Mouse (Mus musculus) liver, embryonic 14.5 days (tissue): ENCODE data around the gene Gm5475. TPM values are rescaled to one million over a fixed set of nuclear protein-coding genes. Genes with fewer than 3 reads are reported as not detected.

ENCODE experiments used
- ATAC-seq: fragments of 200-750 bp; cut with Nextera tagmentation; 2 replicates; pipeline ENCODE4 v1.8.0; 2017; ENCODE audit warnings: moderate number of reproducible peaks, mild to moderate bottlenecking, moderate library complexity; ENCODE audit not compliant: insufficient read depth
- DNase-seq, 3 experiments: peaks; one replicate each; pipeline ENCODE4 v3.0.0-alpha.2; 2012 to 2013; ENCODE audit warnings: low read depth in 3 of 3, low spot score in 3 of 3
- H3K27ac ChIP-seq: fragments of 300-500 bp; sonication (generic); 2 replicates; pipeline ENCODE4 v1.5.1; 2014; ENCODE audit warnings: moderate library complexity, mild to moderate bottlenecking, control low read depth, inconsistent platforms
- H3K27me3 ChIP-seq: fragments of 300-500 bp; sonication (generic); 2 replicates; pipeline ENCODE4 v1.6.1; 2014; ENCODE audit warnings: mild to moderate bottlenecking, low read length, moderate library complexity; ENCODE audit not compliant: control insufficient read depth, insufficient read depth
- H3K36me3 ChIP-seq: fragments of 300-500 bp; sonication (generic); replicated peaks from 2 replicates; pipeline ENCODE4 v1.6.1; 2014; ENCODE audit warnings: low read depth; ENCODE audit not compliant: control insufficient read depth, insufficient read depth
- H3K4me1 ChIP-seq, 2 experiments: fragments of 200-500 bp in 1 of 2; fragments of 300-500 bp in 1 of 2; sonication (generic) in 1 of 2; replicated peaks; 2 replicates each; pipeline ENCODE4 v1.6.1; 2012 to 2014; ENCODE audit warnings: antibody characterized with exemption in 1 of 2, inconsistent platforms in 1 of 2, low read length in 1 of 2; ENCODE audit not compliant: control insufficient read depth in 2 of 2, insufficient read depth in 2 of 2
- H3K4me2 ChIP-seq: fragments of 300-500 bp; sonication (generic); 2 replicates; pipeline ENCODE4 v1.6.1; 2014; ENCODE audit warnings: low read depth, mild to moderate bottlenecking, control low read depth, moderate library complexity
- H3K4me3 ChIP-seq, 2 experiments: fragments of 200-500 bp in 1 of 2; fragments of 300-500 bp in 1 of 2; sonication (generic) in 1 of 2; 2 replicates each; pipeline ENCODE4 v1.5.1; 2012 to 2014; ENCODE audit warnings: low read depth in 2 of 2, low read length in 2 of 2, mild to moderate bottlenecking in 2 of 2, control low read depth in 1 of 2, inconsistent platforms in 1 of 2, moderate library complexity in 1 of 2; ENCODE audit not compliant: insufficient read depth in 1 of 2
- H3K9ac ChIP-seq: fragments of 300-500 bp; sonication (generic); replicated peaks from 2 replicates; pipeline ENCODE4 v1.6.1; 2014; ENCODE audit warnings: mild to moderate bottlenecking, control low read depth, moderate library complexity
- H3K9me3 ChIP-seq: fragments of 300-500 bp; sonication (generic); 2 replicates; pipeline ENCODE4 v1.6.1; 2016; ENCODE audit warnings: low read length, mixed read lengths; ENCODE audit not compliant: control insufficient read depth
- CTCF ChIP-seq: IDR thresholded peaks from 2 replicates; pipeline ENCODE4 v1.5.1; 2016; ENCODE audit warnings: antibody characterized with exemption, low read depth, control low read depth
- EP300 ChIP-seq: IDR thresholded peaks from 2 replicates; pipeline ENCODE4 v1.6.1; 2016; ENCODE audit warnings: antibody characterized with exemption, low read depth
- WGBS: fragments of 180-500 bp; shearing (Covaris S2); extraction: QIAGEN DNeasy Blood & Tissue Kit; methylation state at CpG from one replicate; pipeline ENCODE4 v1.1.7; 2014; ENCODE audit not compliant: insufficient replicate concordance; 5-methylcytosine and 5-hydroxymethylcytosine counted together
- polyA plus RNA-seq, 2 experiments: library from polyadenylated mRNA; depleted of rRNA in 1 of 2; stranded (reverse) in 1 of 2; unstranded in 1 of 2; fragments of >200 nt; fragmentation: Nextera tagmentation in 1 of 2; extraction: Ambion mirVana in 1 of 2; gene quantifications; 2 replicates each; pipeline versions ENCODE4 v1.2.1 to v1.2.3; 2012 to 2014

Gene Gm5475
- polyA plus RNA-seq, 2 experiments: 0.01 TPM; not detected in 1

DNA sequence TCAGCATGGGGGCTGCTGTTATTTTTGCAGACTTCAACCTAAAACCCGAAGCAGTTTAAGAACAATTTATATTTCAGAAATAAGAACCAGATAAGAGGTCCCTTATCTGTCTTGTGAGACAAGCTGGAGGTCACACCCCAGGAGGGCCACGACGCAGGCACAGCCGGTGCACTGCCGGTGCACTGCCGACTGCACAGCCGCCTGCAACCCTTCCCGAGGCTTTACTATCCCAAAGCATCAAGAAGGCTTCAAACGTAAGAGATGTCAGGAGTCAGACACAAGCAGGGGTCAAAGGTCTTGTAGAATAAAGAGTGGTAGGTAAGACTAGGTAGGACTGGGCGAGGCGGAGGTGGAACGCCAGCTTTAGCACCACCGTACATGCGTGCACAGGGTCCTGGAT is 19.6 kb upstream of the Gm5475 start:
- 69% methylated on average over 14 of the region's 14 CpGs for WGBS
- no peaks in the 10 kb centered on the region for H3K27me3 ChIP-seq
- DNase-seq (no peak), ATAC-seq (no peak)
- H3K27ac ChIP-seq: no peak overlapping the region
- H3K4me3 ChIP-seq: no peak overlapping the region
- no peaks in the 10 kb centered on the region for H3K9me3 ChIP-seq
- peaks cover 99% of the 10 kb centered on the region for H3K36me3 ChIP-seq
- H3K4me2 ChIP-seq: peak overlapping the region; percentile 15; the same call in 1 of the 2 replicates
- peaks cover 0 to 6% of the 10 kb centered on the region in 2 experiments; a peak in 2 of 4 replicates for H3K4me1 ChIP-seq
- no peak overlapping the region for H3K9ac ChIP-seq
- TF ChIP-seq EP300 (no peak), CTCF (no peak)

DNA sequence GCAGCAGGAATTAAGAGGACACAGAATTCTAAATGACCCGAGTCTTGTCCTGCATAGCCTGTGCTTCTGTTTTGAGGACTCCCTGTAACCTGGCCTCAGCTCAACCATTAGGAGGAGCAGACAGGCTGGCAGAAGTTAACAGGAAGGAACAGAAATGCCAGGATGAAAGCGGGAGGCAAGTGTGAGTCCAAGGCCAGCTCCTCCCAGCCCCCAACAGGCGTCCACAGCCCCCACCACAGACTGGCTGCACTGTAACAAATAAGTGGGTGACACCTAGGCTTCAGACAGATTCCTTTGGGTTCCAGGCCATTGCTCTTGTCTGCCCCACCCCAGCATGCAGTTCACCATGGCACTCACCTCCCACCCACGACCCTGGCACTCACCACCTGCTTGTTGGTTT is 19.1 kb upstream of the Gm5475 start:
- H3K4me2 ChIP-seq: no peak overlapping the region
- H3K36me3 ChIP-seq: peaks cover 99% of the 10 kb centered on the region
- 75% methylated on average over 4 of the region's 4 CpGs for WGBS
- ATAC-seq (no peak), DNase-seq (no peak)
- no peaks in the 10 kb centered on the region for H3K27me3 ChIP-seq
- no peak overlapping the region for H3K27ac ChIP-seq
- TF ChIP-seq EP300 (no peak), CTCF (no peak)
- no peak overlapping the region for H3K4me3 ChIP-seq
- peaks cover 0 to 6% of the 10 kb centered on the region in 2 experiments; a peak in 2 of 4 replicates for H3K4me1 ChIP-seq
- H3K9me3 ChIP-seq: no peaks in the 10 kb centered on the region
- no peak overlapping the region for H3K9ac ChIP-seq

DNA sequence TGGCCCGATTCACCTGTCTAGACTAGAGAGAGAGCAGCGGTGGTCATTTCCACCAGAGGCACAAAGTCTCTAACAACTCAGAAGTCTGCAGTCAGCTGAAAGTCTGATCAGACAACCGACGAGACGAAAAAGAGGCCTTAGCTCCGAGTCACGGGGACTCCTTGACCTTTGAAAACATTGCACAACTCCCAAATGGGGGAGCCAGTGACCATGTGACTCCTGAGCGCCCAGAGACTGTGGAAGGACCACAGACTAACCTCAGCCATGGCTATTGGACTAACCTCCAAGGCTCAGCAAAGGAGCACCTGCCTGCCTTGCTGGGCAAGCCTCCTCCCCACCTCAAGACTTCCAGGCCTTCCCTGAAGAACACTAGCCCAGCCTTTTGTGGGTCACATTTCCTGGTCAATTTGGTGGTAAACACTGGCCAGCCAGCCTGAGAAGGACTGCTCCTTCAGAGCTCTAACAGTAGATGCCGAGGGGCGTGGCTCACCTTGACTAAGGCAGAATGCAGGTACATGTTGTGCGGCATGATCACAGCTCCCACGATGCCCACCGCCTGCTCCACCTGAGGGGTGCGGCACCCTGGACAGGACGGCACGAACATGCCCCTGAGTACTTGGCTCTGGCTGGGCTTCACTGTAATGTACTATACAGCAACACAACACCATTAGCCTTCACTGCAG is 18.5 kb upstream of the Gm5475 start:
- peaks cover 99% of the 10 kb centered on the region for H3K36me3 ChIP-seq
- H3K9me3 ChIP-seq: no peaks in the 10 kb centered on the region
- H3K4me1 ChIP-seq: peaks cover 0 to 6% of the 10 kb centered on the region in 2 experiments; a peak in 2 of 4 replicates
- TF ChIP-seq EP300 (no peak), CTCF (no peak)
- no peaks in the 10 kb centered on the region for H3K27me3 ChIP-seq
- H3K27ac ChIP-seq: no peak overlapping the region
- H3K4me2 ChIP-seq: no peak overlapping the region
- no peak for DNase-seq
- 87% methylated on average over 16 of the region's 16 CpGs for WGBS
- no peak overlapping the region for H3K4me3 ChIP-seq
- H3K9ac ChIP-seq: no peak overlapping the region
- peak; percentile 12; the same call in 1 of the 2 replicates for ATAC-seq

DNA sequence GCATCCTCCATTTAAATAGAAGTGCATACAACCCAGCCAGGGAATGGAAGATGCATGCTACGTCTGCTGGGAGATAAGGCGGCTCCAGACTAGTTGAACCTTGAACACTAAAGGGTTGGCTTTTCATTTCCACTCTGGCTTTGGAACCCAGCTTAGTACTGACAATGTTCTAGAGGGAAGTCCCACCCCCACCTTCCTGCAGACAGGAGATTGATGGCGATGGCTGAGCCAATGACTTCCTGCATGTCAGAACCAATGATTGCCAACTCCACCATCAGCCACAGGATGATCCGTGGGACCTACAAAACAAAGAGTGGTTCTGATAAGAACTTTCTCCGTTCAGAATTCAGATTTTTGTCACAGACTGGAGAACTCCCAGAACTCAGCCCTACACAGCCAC is 15.9 kb upstream of the Gm5475 start:
- no peak for DNase-seq
- no peak for ATAC-seq
- H3K36me3 ChIP-seq: peaks cover 94% of the 10 kb centered on the region
- no peak overlapping the region for H3K4me3 ChIP-seq
- H3K27ac ChIP-seq: no peak overlapping the region
- no peak overlapping the region for H3K9ac ChIP-seq
- TF ChIP-seq CTCF (no peak), EP300 (no peak)
- H3K4me2 ChIP-seq: no peak overlapping the region
- H3K9me3 ChIP-seq: no peaks in the 10 kb centered on the region
- 40% methylated on average over 5 of the region's 5 CpGs for WGBS
- peaks cover 8 to 17% of the 10 kb centered on the region in 2 experiments for H3K4me1 ChIP-seq
- H3K27me3 ChIP-seq: no peaks in the 10 kb centered on the region

DNA sequence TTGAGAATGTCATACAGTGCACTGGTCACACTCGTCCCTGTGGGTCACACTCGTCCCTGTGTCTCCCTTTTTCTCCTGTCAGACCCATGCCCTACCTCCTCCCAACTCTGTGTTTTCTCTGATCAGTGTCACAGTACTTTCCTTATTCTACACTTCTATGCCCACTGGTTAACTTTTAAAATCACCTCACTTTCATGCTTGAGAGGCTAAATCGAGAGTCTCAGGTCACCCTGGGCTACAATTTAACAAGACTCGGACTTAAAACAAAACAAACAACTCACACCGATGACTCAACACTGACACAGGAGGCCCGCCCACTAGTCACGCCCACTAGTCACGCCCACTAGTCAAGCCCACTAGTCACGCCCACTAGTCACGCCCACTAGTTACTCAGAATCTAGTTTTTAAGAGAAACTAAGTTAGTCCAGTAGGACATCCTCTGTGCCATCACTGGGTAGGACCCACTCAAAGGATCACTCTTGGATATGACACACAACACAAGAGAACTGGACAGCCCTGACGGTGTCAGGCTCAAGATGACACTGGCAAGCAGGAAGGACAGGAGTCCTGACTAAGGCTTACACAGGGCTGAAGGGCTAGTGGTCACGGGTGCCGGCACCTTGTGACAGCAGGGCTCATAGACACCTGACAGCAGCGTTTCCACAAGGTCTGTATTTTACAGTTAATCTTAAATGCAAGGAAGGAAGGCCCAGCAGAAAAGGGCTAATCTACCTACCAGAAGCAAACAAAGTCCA is 10.9 kb upstream of the Gm5475 start:
- WGBS: 32% methylated on average over 14 of the region's 14 CpGs
- peak overlapping the region; percentile 13 to 21; a peak in 2 of 4 replicates for H3K4me3 ChIP-seq
- TF ChIP-seq EP300 (no peak), CTCF (no peak)
- H3K36me3 ChIP-seq: peaks cover 49% of the 10 kb centered on the region
- H3K4me2 ChIP-seq: peak overlapping the region; percentile 57
- H3K27me3 ChIP-seq: no peaks in the 10 kb centered on the region
- H3K27ac ChIP-seq: peak overlapping the region; percentile 82
- H3K4me1 ChIP-seq: peaks cover 31 to 44% of the 10 kb centered on the region in 2 experiments
- peak overlapping the region; percentile 44 for H3K9ac ChIP-seq
- H3K9me3 ChIP-seq: no peaks in the 10 kb centered on the region
- DNase-seq (peak in 2 of 3 experiments; percentile 81 to 87), ATAC-seq (peak; percentile 77)
